Mouse (Mus musculus): Measurements from ENCODE around the gene Nkx2-5. TPM values are rescaled to one million over a fixed set of nuclear protein-coding genes. Genes with fewer than 3 reads are reported as not detected.

Gene Nkx2-5
- polyA plus RNA-seq, 1 experiment, result 11.4 TPM

DNA sequence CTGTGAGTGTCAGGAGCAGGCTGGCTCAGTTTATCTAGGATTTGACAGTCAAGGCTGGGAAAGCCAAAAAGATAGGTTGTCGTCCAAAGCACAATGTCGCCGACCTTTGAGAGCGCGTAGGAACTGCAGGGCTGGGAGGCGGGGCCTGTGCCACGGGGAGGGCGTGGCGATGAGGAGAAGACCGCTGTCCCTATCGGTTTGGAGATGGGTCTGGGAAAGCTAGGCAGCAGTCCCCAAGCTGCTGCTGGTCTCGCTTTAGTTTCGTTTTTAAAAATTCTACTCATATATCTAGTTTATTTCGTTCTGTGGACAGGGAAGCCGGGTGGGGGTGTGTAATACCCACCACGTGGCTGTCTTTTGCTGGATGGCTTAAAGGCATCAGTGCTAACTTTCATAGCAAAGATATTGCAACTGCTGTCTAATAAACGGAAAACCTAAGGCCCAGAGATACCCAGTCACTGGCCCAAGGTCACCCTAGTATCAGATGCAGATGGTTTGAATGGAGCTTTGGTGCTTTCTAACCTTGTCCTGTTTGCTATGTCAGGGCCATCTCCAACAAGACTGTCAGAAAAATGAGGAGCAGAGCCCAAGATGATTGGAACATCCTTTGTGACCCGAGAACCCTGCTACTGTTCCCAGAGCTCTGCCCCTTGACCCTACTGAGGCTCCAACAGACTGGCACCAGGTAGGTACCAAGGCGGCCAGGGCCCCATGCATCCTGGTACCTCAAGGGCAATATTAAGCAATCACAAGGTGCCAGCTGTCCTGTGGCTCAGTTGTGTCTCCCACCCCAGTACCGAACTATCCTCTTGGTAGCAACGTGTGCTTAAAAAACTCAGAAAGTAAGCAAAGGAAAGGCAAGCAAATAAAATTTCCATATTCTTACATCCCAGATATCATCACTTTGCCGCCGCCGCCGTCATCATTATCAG, 40.5 kb upstream of the Nkx2-5 start:
- Histone ChIP-seq H3K4me1 (replicated peaks; ENCODE audit: control insufficient read depth, insufficient read depth, low read length) (peaks cover 7% of the 10 kb centered on the region), H3K36me3 (ENCODE audit: control insufficient read depth, insufficient read depth, low read length) (no peaks in the 10 kb centered on the region), H3K27me3 (ENCODE audit: control insufficient read depth, insufficient read depth, low read length) (no peaks in the 10 kb centered on the region), H3K27ac (ENCODE audit: control insufficient read depth, insufficient read depth, low read length) (no peak overlapping the region), H3K4me3 (ENCODE audit: control insufficient read depth, insufficient read depth, low read length) (peak overlapping the region; percentile 3)
- peak; percentile 81 for DNase-seq
- 10% methylated on average over 25 of the region's 25 CpGs for whole genome bisulfite sequencing
- no peak for TF ChIP-seq POLR2A (IDR thresholded peaks at IDR 0.05; ENCODE audit: control insufficient read depth, extremely low read depth, insufficient read depth, low read length, poor library complexity)
- no peak for TF ChIP-seq CTCF (IDR thresholded peaks at IDR 0.05; ENCODE audit: borderline replicate concordance, control insufficient read depth, extremely low read depth, insufficient read depth, low read length, poor library complexity)

DNA sequence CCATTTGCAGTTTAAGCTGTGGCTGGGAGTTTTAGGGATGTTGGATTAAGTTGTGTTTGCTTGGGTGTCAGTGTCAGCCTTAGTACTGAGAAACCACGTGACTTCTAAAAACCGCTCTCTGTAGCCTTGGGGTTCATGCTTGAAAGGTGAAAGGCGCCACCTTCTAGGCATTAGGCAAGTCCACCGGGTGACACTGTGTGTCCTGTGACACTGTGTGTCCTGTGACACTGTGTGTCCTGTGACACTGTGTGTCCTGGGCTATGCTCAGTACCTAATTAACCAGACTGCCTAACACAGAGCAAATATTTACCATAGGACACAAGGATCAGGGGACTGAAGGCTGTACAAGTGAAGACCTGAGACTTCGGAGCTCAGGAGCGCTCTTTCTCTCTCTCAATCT, 38.8 kb upstream of the Nkx2-5 start:
- no peak for TF ChIP-seq POLR2A (IDR thresholded peaks at IDR 0.05; ENCODE audit: control insufficient read depth, extremely low read depth, insufficient read depth, low read length, poor library complexity)
- TF ChIP-seq CTCF (IDR thresholded peaks at IDR 0.05; ENCODE audit: borderline replicate concordance, control insufficient read depth, extremely low read depth, insufficient read depth, low read length, poor library complexity), result no peak
- H3K36me3 ChIP-seq (ENCODE audit: control insufficient read depth, insufficient read depth, low read length), result no peaks in the 10 kb centered on the region
- no peaks in the 10 kb centered on the region for H3K27me3 ChIP-seq (ENCODE audit: control insufficient read depth, insufficient read depth, low read length)
- no peak overlapping the region for H3K27ac ChIP-seq (ENCODE audit: control insufficient read depth, insufficient read depth, low read length)
- no peak for DNase-seq
- 93% methylated on average over 6 of the region's 6 CpGs for WGBS
- no peak overlapping the region for H3K4me3 ChIP-seq (ENCODE audit: control insufficient read depth, insufficient read depth, low read length)
- H3K4me1 ChIP-seq (replicated peaks; ENCODE audit: control insufficient read depth, insufficient read depth, low read length), result peaks cover 7% of the 10 kb centered on the region

DNA sequence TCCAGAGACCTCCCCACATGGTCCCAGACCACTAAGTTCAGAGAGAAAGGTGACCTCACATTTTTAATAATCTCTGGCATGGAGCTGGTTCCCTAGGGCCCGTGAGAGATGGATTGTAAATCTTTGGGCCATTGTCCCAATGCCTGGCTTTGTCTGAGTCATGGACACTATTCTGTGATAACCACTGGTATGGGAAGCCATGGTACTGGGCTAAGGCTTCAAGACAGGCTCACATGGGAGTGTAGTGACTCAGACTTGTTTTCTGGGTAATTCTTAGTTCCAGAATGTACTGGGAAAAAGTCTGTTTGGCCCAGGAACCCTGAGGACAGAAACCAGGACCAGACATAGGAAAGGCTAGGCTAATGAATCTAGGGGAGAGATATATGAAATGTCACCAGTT, 37.9 kb upstream of the Nkx2-5 start:
- H3K27me3 ChIP-seq (ENCODE audit: control insufficient read depth, insufficient read depth, low read length), result no peaks in the 10 kb centered on the region
- no peak overlapping the region for H3K4me3 ChIP-seq (ENCODE audit: control insufficient read depth, insufficient read depth, low read length)
- DNase-seq, result no peak
- H3K36me3 ChIP-seq (ENCODE audit: control insufficient read depth, insufficient read depth, low read length), result no peaks in the 10 kb centered on the region
- WGBS, result 96% methylated on average over 1 of the region's 1 CpGs
- H3K27ac ChIP-seq (ENCODE audit: control insufficient read depth, insufficient read depth, low read length), result no peak overlapping the region
- TF ChIP-seq CTCF (IDR thresholded peaks at IDR 0.05; ENCODE audit: borderline replicate concordance, control insufficient read depth, extremely low read depth, insufficient read depth, low read length, poor library complexity), result no peak
- no peak for TF ChIP-seq POLR2A (IDR thresholded peaks at IDR 0.05; ENCODE audit: control insufficient read depth, extremely low read depth, insufficient read depth, low read length, poor library complexity)
- peaks cover 7% of the 10 kb centered on the region for H3K4me1 ChIP-seq (replicated peaks; ENCODE audit: control insufficient read depth, insufficient read depth, low read length)

GRCm38 (mm10) chr17:26879235-26879634, 34.4 kb upstream of the Nkx2-5 start:
- H3K27ac ChIP-seq (ENCODE audit: control insufficient read depth, insufficient read depth, low read length), result no peak overlapping the region
- TF ChIP-seq CTCF (IDR thresholded peaks at IDR 0.05; ENCODE audit: borderline replicate concordance, control insufficient read depth, extremely low read depth, insufficient read depth, low read length, poor library complexity) (no peak), POLR2A (IDR thresholded peaks at IDR 0.05; ENCODE audit: control insufficient read depth, extremely low read depth, insufficient read depth, low read length, poor library complexity) (no peak)
- H3K4me1 ChIP-seq (replicated peaks; ENCODE audit: control insufficient read depth, insufficient read depth, low read length), result no peaks in the 10 kb centered on the region
- no peaks in the 10 kb centered on the region for H3K36me3 ChIP-seq (ENCODE audit: control insufficient read depth, insufficient read depth, low read length)
- 98% methylated on average over 6 of the region's 6 CpGs for WGBS
- H3K4me3 ChIP-seq (ENCODE audit: control insufficient read depth, insufficient read depth, low read length), result no peak overlapping the region
- no peak for DNase-seq
- no peaks in the 10 kb centered on the region for H3K27me3 ChIP-seq (ENCODE audit: control insufficient read depth, insufficient read depth, low read length)

DNA sequence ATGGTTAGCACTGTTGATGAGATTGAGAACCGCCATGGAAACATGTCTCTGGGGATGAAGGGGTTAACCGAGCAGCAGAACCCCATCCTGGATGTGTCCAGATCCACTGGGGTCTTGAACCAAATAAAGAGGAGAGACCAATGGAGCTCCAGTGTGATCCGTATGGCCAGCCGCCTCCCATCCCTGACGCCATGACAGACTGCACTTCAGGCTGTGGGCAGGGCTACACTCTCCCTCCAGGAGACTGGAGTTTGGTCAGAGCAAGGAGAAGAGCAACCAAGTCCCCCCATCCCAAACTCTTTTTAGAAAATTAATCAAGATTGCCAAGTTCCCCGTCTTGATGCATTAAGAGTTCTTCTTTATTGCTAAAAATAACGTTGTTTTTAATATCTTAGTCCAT, 33.1 kb upstream of the Nkx2-5 start:
- Histone ChIP-seq H3K4me3 (ENCODE audit: control insufficient read depth, insufficient read depth, low read length) (no peak overlapping the region), H3K36me3 (ENCODE audit: control insufficient read depth, insufficient read depth, low read length) (no peaks in the 10 kb centered on the region), H3K27ac (ENCODE audit: control insufficient read depth, insufficient read depth, low read length) (no peak overlapping the region), H3K4me1 (replicated peaks; ENCODE audit: control insufficient read depth, insufficient read depth, low read length) (no peaks in the 10 kb centered on the region), H3K27me3 (ENCODE audit: control insufficient read depth, insufficient read depth, low read length) (no peaks in the 10 kb centered on the region)
- no peak for TF ChIP-seq POLR2A (IDR thresholded peaks at IDR 0.05; ENCODE audit: control insufficient read depth, extremely low read depth, insufficient read depth, low read length, poor library complexity)
- TF ChIP-seq CTCF (IDR thresholded peaks at IDR 0.05; ENCODE audit: borderline replicate concordance, control insufficient read depth, extremely low read depth, insufficient read depth, low read length, poor library complexity), result no peak
- no peak for DNase-seq
- whole genome bisulfite sequencing, result 98% methylated on average over 7 of the region's 7 CpGs

GRCm38 (mm10) chr17:26874542-26874941, 29.7 kb upstream of the Nkx2-5 start:
- H3K36me3 ChIP-seq (ENCODE audit: control insufficient read depth, insufficient read depth, low read length), result no peaks in the 10 kb centered on the region
- TF ChIP-seq CTCF (IDR thresholded peaks at IDR 0.05; ENCODE audit: borderline replicate concordance, control insufficient read depth, extremely low read depth, insufficient read depth, low read length, poor library complexity), result no peak
- H3K27me3 ChIP-seq (ENCODE audit: control insufficient read depth, insufficient read depth, low read length), result no peaks in the 10 kb centered on the region
- H3K4me1 ChIP-seq (replicated peaks; ENCODE audit: control insufficient read depth, insufficient read depth, low read length), result no peaks in the 10 kb centered on the region
- no peak overlapping the region for H3K27ac ChIP-seq (ENCODE audit: control insufficient read depth, insufficient read depth, low read length)
- 91% methylated on average over 11 of the region's 11 CpGs for WGBS
- DNase-seq, result no peak
- no peak overlapping the region for H3K4me3 ChIP-seq (ENCODE audit: control insufficient read depth, insufficient read depth, low read length)
